9 mouse cellular contexts compared by ENCODE assay signal in genomic region chr2:125893096-125893495, GRCm38 (mm10). TPM values are rescaled to one million over a fixed set of nuclear protein-coding genes. Genes with fewer than 3 reads are reported as not detected.
DNase-seq lines count a peak whose midpoint lies in the region; ATAC-seq and TF ChIP-seq lines count a peak whose summit lies in the region.
"Had no signal": no experiment of that assay in that cellular context is flagged by ENCODE, and none has a peak within 500 bp of the region (broad histone marks: within the 10 kb centered on the region; RNA-seq: fewer than 3 reads in every experiment).

No protein-coding gene starts in this region.

- no peak overlapping the region for H3K27ac ChIP-seq in limb, embryonic 11.5 days (replicated peaks; ENCODE audit: low read depth, low read length)
- H3K27ac ChIP-seq in limb, embryonic 10.5 days = no peak overlapping the region
- no peak overlapping the region for H3K27ac ChIP-seq in midbrain, embryonic 15.5 days
- H3K27ac ChIP-seq: macrophage had no signal

- H3K36me3 ChIP-seq in limb, embryonic 11.5 days (ENCODE audit: control insufficient read depth, insufficient read depth, low read length) = no peaks in the 10 kb centered on the region
- no peaks in the 10 kb centered on the region for H3K36me3 ChIP-seq in limb, embryonic 10.5 days
- H3K36me3 ChIP-seq in midbrain, embryonic 15.5 days (replicated peaks) = no peaks in the 10 kb centered on the region; the same call in 1 of the 2 replicates

- H3K4me2 ChIP-seq in limb, embryonic 11.5 days (ENCODE audit: low read depth, severe bottlenecking) = no peak overlapping the region
- no peak overlapping the region for H3K4me2 ChIP-seq in midbrain, embryonic 15.5 days

- WGBS in limb, embryonic 11.5 days = 51% methylated on average over 6 of the region's 6 CpGs
- WGBS in limb, embryonic 10.5 days = 56% methylated on average over 6 of the region's 6 CpGs
- 36% methylated on average over 6 of the region's 6 CpGs for WGBS in midbrain, embryonic 15.5 days

- peak; percentile 55 for TF ChIP-seq CTCF in Patski (IDR thresholded peaks at IDR 0.05)

- DNase-seq in cerebellum, adult 9-10 months = peak; percentile 11
- DNase-seq in cerebellum, adult 9-11 months = no peak
- peak; percentile 37 for DNase-seq in limb, embryonic 11.5 days (ENCODE audit: low spot score)
- DNase-seq in limb, embryonic 10.5 days (ENCODE audit: low spot score) = no peak
- no peak for DNase-seq in Patski (ENCODE audit: low read depth, low spot score)
- peak; percentile 32 for DNase-seq in gastrocnemius, postnatal 10 days
- peak; percentile 25 for DNase-seq in naive thymus-derived CD4-positive, alpha-beta T cell, adult 2 months (ENCODE audit: low read depth)

- H3K4me3 ChIP-seq in limb, embryonic 11.5 days (ENCODE audit: low read depth, low read length) = no peak overlapping the region
- no peak overlapping the region for H3K4me3 ChIP-seq in limb, embryonic 10.5 days
- H3K4me3 ChIP-seq in midbrain, embryonic 15.5 days = no peak overlapping the region

- POLR2A ChIA-PET in Patski (lab: Charles Lee) = interaction anchor here (0.6 kb wide), 1 partner anchor 10 kb away, joined by 6 read pairs; no protein-coding TSS in a partner anchor

- no peak overlapping the region for H3K9ac ChIP-seq in limb, embryonic 11.5 days (ENCODE audit: low read length)
- H3K9ac ChIP-seq in midbrain, embryonic 15.5 days = no peak overlapping the region

- no peaks in the 10 kb centered on the region for H3K9me3 ChIP-seq in limb, embryonic 11.5 days (ENCODE audit: control insufficient read depth, low read length)
- no peaks in the 10 kb centered on the region for H3K9me3 ChIP-seq in limb, embryonic 10.5 days (replicated peaks)
- H3K9me3 ChIP-seq in midbrain, embryonic 15.5 days = no peaks in the 10 kb centered on the region

- no peaks in the 10 kb centered on the region for H3K27me3 ChIP-seq in limb, embryonic 11.5 days (ENCODE audit: control insufficient read depth, insufficient read depth, low read length)
- no peaks in the 10 kb centered on the region for H3K27me3 ChIP-seq in limb, embryonic 10.5 days (ENCODE audit: low read depth, poor library complexity, severe bottlenecking)
- H3K27me3 ChIP-seq in Patski = no peaks in the 10 kb centered on the region
- no peaks in the 10 kb centered on the region for H3K27me3 ChIP-seq in midbrain, embryonic 15.5 days (replicated peaks)

- in situ Hi-C loops in Patski (cut with MboI; ENCODE audit: low pct_unique_long_range_greater_than_20kb) = no loop called here

- no peaks in the 10 kb centered on the region for H3K4me1 ChIP-seq in limb, embryonic 11.5 days (ENCODE audit: control insufficient read depth, insufficient read depth, low read length)
- H3K4me1 ChIP-seq in limb, embryonic 10.5 days = no peaks in the 10 kb centered on the region
- H3K4me1 ChIP-seq in midbrain, embryonic 15.5 days = no peaks in the 10 kb centered on the region

- CTCF ChIA-PET in Patski (lab: Charles Lee) = interaction anchor here (0.6 to 2.7 kb wide), 5 partner anchors 45 to 471 kb away, joined by 3 to 29 read pairs (median 3); partner anchors contain the start of gene Fgf7

- ATAC-seq in limb, embryonic 11.5 days (ENCODE audit: insufficient number of reproducible peaks, low FRiP score, low TSS enrichment, low read depth) = no peak
- no peak for ATAC-seq in Patski
- no peak for ATAC-seq in midbrain, embryonic 15.5 days (replicated peaks)

RNA-seq across cellular contexts. Expression of gene Cops2, which starts 34.2 kb away (rescaled TPM):
- 106 and 111 TPM in 2 replicates for polyA plus RNA-seq in limb, embryonic 11.5 days (2014; fragmentation: Nextera tagmentation; extraction: Ambion mirVana)
- 88.0 and 93.5 TPM in 2 replicates for polyA plus RNA-seq in limb, embryonic 10.5 days (2016; fragmentation: Nextera tagmentation; extraction: Ambion mirVana)
- 154 TPM for polyA plus RNA-seq in Patski (2021)
- 100 to 1,000 TPM in 1 of 2 experiments, 10 to 100 TPM in 1; 97.8 to 109 TPM for total RNA-seq in gastrocnemius, postnatal 10 days (2021)
- polyA plus RNA-seq in midbrain, embryonic 15.5 days (2015; fragmentation: Nextera tagmentation; extraction: Ambion mirVana) = 58.0 and 58.1 TPM in 2 replicates

RNA-seq across cellular contexts. Expression of gene Galk2, which starts 34.2 kb away (rescaled TPM):
- polyA plus RNA-seq in limb, embryonic 11.5 days (2014; fragmentation: Nextera tagmentation; extraction: Ambion mirVana) = 35.4 and 38.7 TPM in 2 replicates
- 33.0 and 37.2 TPM in 2 replicates for polyA plus RNA-seq in limb, embryonic 10.5 days (2016; fragmentation: Nextera tagmentation; extraction: Ambion mirVana)
- 69.1 TPM for polyA plus RNA-seq in Patski (2021)
- total RNA-seq in gastrocnemius, postnatal 10 days (2021) = 10 to 100 TPM; 11.0 to 11.5 TPM
- polyA plus RNA-seq in midbrain, embryonic 15.5 days (2015; fragmentation: Nextera tagmentation; extraction: Ambion mirVana) = 31.4 and 31.8 TPM in 2 replicates

Comparison
In these comparisons a context has a peak if more than half of its experiments do, and no peak if none do; other contexts are left out.
1. DNase-seq: peak in cerebellum, adult 9-10 months (single experiment), limb, embryonic 11.5 days (single experiment), gastrocnemius, postnatal 10 days (single experiment) and naive thymus-derived CD4-positive, alpha-beta T cell, adult 2 months (single experiment); none in cerebellum, adult 9-11 months (single experiment), limb, embryonic 10.5 days (single experiment) and Patski (single experiment).